14 mouse cellular contexts compared by ENCODE assay signal in genomic region chr19:42315070-42315679, GRCm38 (mm10).
A peak's percentile ranks its signal among the peaks of the same experiment; 100 is the strongest.
DNase-seq lines count a peak whose midpoint lies in the region; ATAC-seq and TF ChIP-seq lines count a peak whose summit lies in the region.
"Had no signal": no experiment of that assay in that cellular context is flagged by ENCODE, and none has a peak within 500 bp of the region (broad histone marks: within the 10 kb centered on the region; RNA-seq: fewer than 3 reads in every experiment).

No protein-coding gene starts in this region.

- H3K4me1 ChIP-seq in hindbrain, embryonic 11.5 days (replicated peaks; ENCODE audit: control insufficient read depth, insufficient read depth, low read length), result peaks cover 7% of the 10 kb centered on the region; the same call in 1 of the 2 replicates
- H3K4me1 ChIP-seq in hindbrain, embryonic 10.5 days (replicated peaks), result peaks cover 53% of the 10 kb centered on the region
- H3K4me1 ChIP-seq in E14TG2a.4 (replicated peaks; ENCODE audit: low read depth, low read length), result peaks cover 81% of the 10 kb centered on the region
- peaks cover 54% of the 10 kb centered on the region for H3K4me1 ChIP-seq in neural tube, embryonic 12.5 days
- H3K4me1 ChIP-seq: heart, embryonic 15.5 days; stomach, embryonic 15.5 days had no signal

- no peak overlapping the region for H3K9ac ChIP-seq in hindbrain, embryonic 11.5 days (ENCODE audit: low read depth, low read length)
- H3K9ac ChIP-seq in neural tube, embryonic 12.5 days, result 0 out of 2 replicates have a peak overlapping the region, but pooled peaks have one; percentile 13
- H3K9ac ChIP-seq: embryonic facial prominence, embryonic 15.5 days; heart, embryonic 15.5 days; liver, embryonic 14.5 days; lung, embryonic 15.5 days; stomach, embryonic 15.5 days had no signal

- no peak overlapping the region for H3K4me2 ChIP-seq in hindbrain, embryonic 11.5 days (replicated peaks; ENCODE audit: low read depth, low read length)
- peak overlapping the region; percentile 5; the same call in 1 of the 2 replicates for H3K4me2 ChIP-seq in neural tube, embryonic 12.5 days (replicated peaks)
- H3K4me2 ChIP-seq: embryonic facial prominence, embryonic 15.5 days; heart, embryonic 15.5 days; lung, embryonic 15.5 days; stomach, embryonic 15.5 days had no signal

- no peaks in the 10 kb centered on the region for H3K27me3 ChIP-seq in hindbrain, embryonic 11.5 days (ENCODE audit: control insufficient read depth, insufficient read depth, low read length)
- H3K27me3 ChIP-seq in hindbrain, embryonic 10.5 days (ENCODE audit: insufficient read depth, poor library complexity, severe bottlenecking), result peaks cover 36% of the 10 kb centered on the region
- H3K27me3 ChIP-seq in E14TG2a.4 (ENCODE audit: insufficient read depth, low read length), result peaks cover 22% of the 10 kb centered on the region
- no peaks in the 10 kb centered on the region for H3K27me3 ChIP-seq in neural tube, embryonic 12.5 days (replicated peaks)

- H3K9me3 ChIP-seq in hindbrain, embryonic 11.5 days (ENCODE audit: control insufficient read depth, low read length), result no peaks in the 10 kb centered on the region
- no peaks in the 10 kb centered on the region for H3K9me3 ChIP-seq in hindbrain, embryonic 10.5 days
- H3K9me3 ChIP-seq in E14TG2a.4 (ENCODE audit: low read length), result no peaks in the 10 kb centered on the region
- H3K9me3 ChIP-seq in neural tube, embryonic 12.5 days, result no peaks in the 10 kb centered on the region
- H3K9me3 ChIP-seq: embryonic facial prominence, embryonic 15.5 days; heart, embryonic 15.5 days; lung, embryonic 15.5 days; stomach, embryonic 15.5 days had no signal

- 65% methylated on average over 6 of the region's 6 CpGs for WGBS in hindbrain, embryonic 11.5 days
- WGBS in hindbrain, embryonic 10.5 days, result 68% methylated on average over 6 of the region's 6 CpGs
- 30% methylated on average over 6 of the region's 6 CpGs for WGBS in neural tube, embryonic 12.5 days

- H3K4me3 ChIP-seq in hindbrain, embryonic 11.5 days (ENCODE audit: low read depth, low read length), result no peak overlapping the region
- no peak overlapping the region for H3K4me3 ChIP-seq in hindbrain, embryonic 10.5 days
- H3K4me3 ChIP-seq in E14TG2a.4 (replicated peaks; ENCODE audit: low read length), result peak overlapping the region; percentile 32; the same call in 1 of the 2 replicates
- H3K4me3 ChIP-seq in neural tube, embryonic 12.5 days, result no peak overlapping the region
- H3K4me3 ChIP-seq: embryonic facial prominence, embryonic 15.5 days; heart, adult 2 months; heart, embryonic 15.5 days; lung, embryonic 15.5 days; stomach, embryonic 15.5 days had no signal

- H3K27ac ChIP-seq in hindbrain, embryonic 11.5 days (ENCODE audit: low read depth, low read length), result peak overlapping the region; percentile 68
- H3K27ac ChIP-seq in hindbrain, embryonic 10.5 days, result no peak overlapping the region
- peak overlapping the region; percentile 77 for H3K27ac ChIP-seq in neural tube, embryonic 12.5 days
- H3K27ac ChIP-seq: embryonic facial prominence, embryonic 15.5 days; heart, adult 2 months; heart, embryonic 15.5 days; liver, embryonic 14.5 days; lung, embryonic 15.5 days; stomach, embryonic 15.5 days had no signal

- H3K36me3 ChIP-seq in hindbrain, embryonic 11.5 days (ENCODE audit: control insufficient read depth, insufficient read depth, low read length), result no peaks in the 10 kb centered on the region
- no peaks in the 10 kb centered on the region for H3K36me3 ChIP-seq in hindbrain, embryonic 10.5 days
- no peaks in the 10 kb centered on the region for H3K36me3 ChIP-seq in E14TG2a.4 (ENCODE audit: insufficient read depth, low read length)
- H3K36me3 ChIP-seq in neural tube, embryonic 12.5 days, result no peaks in the 10 kb centered on the region
- H3K36me3 ChIP-seq: embryonic facial prominence, embryonic 15.5 days; heart, embryonic 15.5 days; lung, embryonic 15.5 days; stomach, embryonic 15.5 days had no signal

- peak; percentile 76 for ATAC-seq in hindbrain, embryonic 11.5 days (ENCODE audit: low FRiP score)
- peak; percentile 69 for ATAC-seq in neural tube, embryonic 12.5 days (ENCODE audit: low FRiP score, low read depth)
- ATAC-seq: activated CD4-positive, CD25-positive, alpha-beta regulatory T cell, adult 4 months had no signal

- peak; percentile 39 for DNase-seq in hindbrain, embryonic 11.5 days (ENCODE audit: low spot score)
- no peak for DNase-seq in hindbrain, embryonic 10.5 days (ENCODE audit: low spot score)
- peak; percentile 33 for DNase-seq in brain, embryonic 14.5 days (ENCODE audit: low read depth)
- DNase-seq in urinary bladder, adult 18-20 months (ENCODE audit: low spot score in 2 of 2), result no peak
- no peak for DNase-seq in spleen, adult 12 weeks (ENCODE audit: low spot score)

- no peak for TF ChIP-seq CTCF in E14TG2a.4 (conservative IDR thresholded peaks at IDR 0.05; ENCODE audit: low read length)
- no peak for TF ChIP-seq CTCF in brain, embryonic 14.5 days (IDR thresholded peaks at IDR 0.05; ENCODE audit: borderline replicate concordance, extremely low read depth, insufficient read depth, insufficient read length)

- no peak for TF ChIP-seq POLR2A in brain, embryonic 14.5 days (IDR thresholded peaks at IDR 0.05; ENCODE audit: borderline replicate concordance, extremely low read depth, insufficient read depth, insufficient read length, poor library complexity, severe bottlenecking)

Comparison
In these comparisons a context has a peak if more than half of its experiments do, and no peak if none do; other contexts are left out.
1. DNase-seq: peak in hindbrain, embryonic 11.5 days (single experiment) and brain, embryonic 14.5 days (single experiment); none in hindbrain, embryonic 10.5 days (single experiment), urinary bladder, adult 18-20 months (0 of 2) and spleen, adult 12 weeks (single experiment).